Mouse (Mus musculus) G1E (cell line): ENCODE results near the gene Hoxd8.

Experiments used
- CTCF ChIP-seq: IDR thresholded peaks from 2 replicates; pipeline ENCODE4 v1.5.1; 2012; ENCODE audit warnings: low read depth, low read length, inconsistent platforms, mixed read lengths
- GATA1 ChIP-seq: IDR thresholded peaks from 2 replicates; pipeline ENCODE4 v1.6.1; 2012; ENCODE audit warnings: borderline replicate concordance, low read length, inconsistent platforms, mixed read lengths
- GATA2 ChIP-seq: IDR thresholded peaks from 2 replicates; pipeline ENCODE4 v1.6.1; 2012; ENCODE audit warnings: low read depth, low read length, inconsistent platforms, borderline replicate concordance
- POLR2AphosphoS5 ChIP-seq: IDR thresholded peaks from 2 replicates; pipeline ENCODE4 v1.6.1; 2012; ENCODE audit warnings: low read depth, low read length, inconsistent platforms; ENCODE audit not compliant: insufficient replicate concordance
- TAL1 ChIP-seq: conservative IDR thresholded peaks from 2 replicates; pipeline ENCODE4 v1.6.1; 2012; ENCODE audit warnings: low read depth, low read length, inconsistent platforms, mixed read lengths

- TF ChIP-seq CTCF (no peak), POLR2AphosphoS5 (no peak), GATA1 (no peak), TAL1 (no peak), GATA2 (no peak)
Measured at GRCm38 (mm10) chr2:74666411-74666810, 38.0 kb upstream of the Hoxd8 start.
